Mouse (Mus musculus): ENCODE measurements around the gene 2210011C24Rik.

GRCm38 (mm10) chr8:84021096-84021495 lies 9.1 kb upstream of the 2210011C24Rik start, which contains the start of gene Palm3:
- TF ChIP-seq CTCF (IDR thresholded peaks at IDR 0.05): peak; percentile 16; the same call in 1 of the 2 replicates
- TF ChIP-seq EP300 (IDR thresholded peaks at IDR 0.05): no peak

Data from lung, postnatal 0 days (tissue).